Mouse (Mus musculus) heart, adult 2 months (tissue): ENCODE results near the gene Htt.

ENCODE experiments used
- CTCF ChIP-seq: fragments of 200-600 bp; IDR thresholded peaks from 2 replicates; pipeline ENCODE4 v1.8.1; 2022; ENCODE audit warnings: antibody characterized with exemption, mild to moderate bottlenecking, moderate library complexity
- POLR2A ChIP-seq: fragments of 200-500 bp; IDR thresholded peaks from 2 replicates; pipeline ENCODE4 v1.6.1; 2011; ENCODE audit warnings: mild to moderate bottlenecking, low read depth, low read length, control low read depth; ENCODE audit not compliant: insufficient read depth

- TF ChIP-seq CTCF (peak; percentile 41), POLR2A (no peak)
Measured at GRCm38 (mm10) chr5:34806038-34806437, 44.5 kb downstream of the Htt start.
